In genomic region chr1:33460262-33460661, GRCm38 (mm10) we compare ENCODE assay signal across 20 mouse cellular contexts.
DNase-seq lines count a peak whose midpoint lies in the region; ATAC-seq lines count a peak whose summit lies in the region.
"Had no signal": no experiment of that assay in that cellular context is flagged by ENCODE, and none has a peak within 500 bp of the region (broad histone marks: within the 10 kb centered on the region; RNA-seq: fewer than 3 reads in every experiment).

No protein-coding gene starts in this region.

- H3K4me1 ChIP-seq in neural tube, embryonic 13.5 days (replicated peaks): no peaks in the 10 kb centered on the region
- no peaks in the 10 kb centered on the region for H3K4me1 ChIP-seq in neural tube, embryonic 15.5 days
- H3K4me1 ChIP-seq in hindbrain, embryonic 16.5 days (ENCODE audit: control insufficient read depth, insufficient read depth, low read depth, low read length): no peaks in the 10 kb centered on the region
- H3K4me1 ChIP-seq: embryonic facial prominence, embryonic 15.5 days; liver, embryonic 13.5 days; midbrain, embryonic 12.5 days had no signal

- H3K27me3 ChIP-seq in neural tube, embryonic 13.5 days: no peaks in the 10 kb centered on the region
- H3K27me3 ChIP-seq in neural tube, embryonic 15.5 days (replicated peaks): no peaks in the 10 kb centered on the region
- H3K27me3 ChIP-seq in hindbrain, embryonic 16.5 days (replicated peaks; ENCODE audit: control insufficient read depth, insufficient read depth, low read length): no peaks in the 10 kb centered on the region
- H3K27me3 ChIP-seq: CH12.LX; embryonic facial prominence, embryonic 15.5 days; limb, embryonic 12.5 days; liver, embryonic 13.5 days; midbrain, embryonic 12.5 days had no signal

- no peaks in the 10 kb centered on the region for H3K9me3 ChIP-seq in neural tube, embryonic 13.5 days
- H3K9me3 ChIP-seq in neural tube, embryonic 15.5 days (replicated peaks): no peaks in the 10 kb centered on the region
- H3K9me3 ChIP-seq in hindbrain, embryonic 16.5 days (ENCODE audit: control insufficient read depth, low read length): no peaks in the 10 kb centered on the region
- H3K9me3 ChIP-seq: embryonic facial prominence, embryonic 15.5 days; limb, embryonic 12.5 days; liver, embryonic 13.5 days; midbrain, embryonic 12.5 days had no signal

- no peak overlapping the region for H3K4me3 ChIP-seq in neural tube, embryonic 13.5 days
- H3K4me3 ChIP-seq in neural tube, embryonic 15.5 days (replicated peaks): no peak overlapping the region
- H3K4me3 ChIP-seq in hindbrain, embryonic 16.5 days (ENCODE audit: low read length): no peak overlapping the region
- H3K4me3 ChIP-seq: embryonic facial prominence, embryonic 15.5 days; limb, embryonic 12.5 days; liver, embryonic 13.5 days; midbrain, embryonic 12.5 days had no signal

- peak; percentile 16 for DNase-seq in embryo, embryonic 10.5 days (ENCODE audit: low spot score)
- DNase-seq in embryo, embryonic 11 days: no peak
- no peak for DNase-seq in adrenal gland, adult 2 months
- no peak for DNase-seq in urinary bladder, postnatal 4 days (ENCODE audit: low spot score in 2 of 2)
- no peak for DNase-seq in spleen, adult 12 weeks (ENCODE audit: low spot score)
- DNase-seq: adrenal gland, postnatal 14 days; cerebellum, adult 2 months; heart, adult 11 months; heart, postnatal 4 days; kidney, postnatal 10 days; liver, embryonic 13.5 days; right cerebral cortex, adult 18-20 months had no signal

- no peaks in the 10 kb centered on the region for H3K36me3 ChIP-seq in neural tube, embryonic 13.5 days
- no peaks in the 10 kb centered on the region for H3K36me3 ChIP-seq in neural tube, embryonic 15.5 days
- no peaks in the 10 kb centered on the region for H3K36me3 ChIP-seq in hindbrain, embryonic 16.5 days (ENCODE audit: control insufficient read depth, insufficient read depth, low read length)

- ATAC-seq in neural tube, embryonic 13.5 days (ENCODE audit: low read depth): peak; percentile 55; the same call in 1 of the 2 replicates
- ATAC-seq in neural tube, embryonic 15.5 days (ENCODE audit: low FRiP score): no peak
- peak; percentile 71 for ATAC-seq in hindbrain, embryonic 16.5 days
- ATAC-seq: intestine, postnatal 0 days had no signal

- H3K9ac ChIP-seq in neural tube, embryonic 13.5 days: no peak overlapping the region
- H3K9ac ChIP-seq in neural tube, embryonic 15.5 days (replicated peaks): no peak overlapping the region
- H3K9ac ChIP-seq in hindbrain, embryonic 16.5 days (ENCODE audit: low read depth, low read length): no peak overlapping the region
- H3K9ac ChIP-seq: embryonic facial prominence, embryonic 15.5 days; limb, embryonic 12.5 days; liver, embryonic 13.5 days; midbrain, embryonic 12.5 days had no signal

- H3K4me2 ChIP-seq in neural tube, embryonic 13.5 days: no peak overlapping the region
- no peak overlapping the region for H3K4me2 ChIP-seq in neural tube, embryonic 15.5 days
- H3K4me2 ChIP-seq in hindbrain, embryonic 16.5 days (ENCODE audit: low read length): no peak overlapping the region
- H3K4me2 ChIP-seq: embryonic facial prominence, embryonic 15.5 days; limb, embryonic 12.5 days; liver, embryonic 13.5 days; midbrain, embryonic 12.5 days had no signal

- H3K27ac ChIP-seq in neural tube, embryonic 13.5 days (replicated peaks): 0 out of 2 replicates have a peak overlapping the region, but pooled peaks have one; percentile 29
- no peak overlapping the region for H3K27ac ChIP-seq in neural tube, embryonic 15.5 days (replicated peaks)
- no peak overlapping the region for H3K27ac ChIP-seq in hindbrain, embryonic 16.5 days (ENCODE audit: low read depth, low read length)
- H3K27ac ChIP-seq: embryonic facial prominence, embryonic 15.5 days; limb, embryonic 12.5 days; liver, embryonic 13.5 days; midbrain, embryonic 12.5 days had no signal

- 66% methylated on average over 3 of the region's 3 CpGs for WGBS in neural tube, embryonic 13.5 days
- 68% methylated on average over 3 of the region's 3 CpGs for WGBS in neural tube, embryonic 15.5 days
- WGBS in hindbrain, embryonic 16.5 days: 51% methylated on average over 3 of the region's 3 CpGs
